Mouse (Mus musculus): Measurements from ENCODE around the gene Erbb3. TPM values are rescaled to one million over a fixed set of nuclear protein-coding genes. Genes with fewer than 3 reads are reported as not detected.

Gene Erbb3
- total and polyA plus RNA-seq, 3 experiments: 0.29 to 0.39 TPM; not detected in 1

DNA sequence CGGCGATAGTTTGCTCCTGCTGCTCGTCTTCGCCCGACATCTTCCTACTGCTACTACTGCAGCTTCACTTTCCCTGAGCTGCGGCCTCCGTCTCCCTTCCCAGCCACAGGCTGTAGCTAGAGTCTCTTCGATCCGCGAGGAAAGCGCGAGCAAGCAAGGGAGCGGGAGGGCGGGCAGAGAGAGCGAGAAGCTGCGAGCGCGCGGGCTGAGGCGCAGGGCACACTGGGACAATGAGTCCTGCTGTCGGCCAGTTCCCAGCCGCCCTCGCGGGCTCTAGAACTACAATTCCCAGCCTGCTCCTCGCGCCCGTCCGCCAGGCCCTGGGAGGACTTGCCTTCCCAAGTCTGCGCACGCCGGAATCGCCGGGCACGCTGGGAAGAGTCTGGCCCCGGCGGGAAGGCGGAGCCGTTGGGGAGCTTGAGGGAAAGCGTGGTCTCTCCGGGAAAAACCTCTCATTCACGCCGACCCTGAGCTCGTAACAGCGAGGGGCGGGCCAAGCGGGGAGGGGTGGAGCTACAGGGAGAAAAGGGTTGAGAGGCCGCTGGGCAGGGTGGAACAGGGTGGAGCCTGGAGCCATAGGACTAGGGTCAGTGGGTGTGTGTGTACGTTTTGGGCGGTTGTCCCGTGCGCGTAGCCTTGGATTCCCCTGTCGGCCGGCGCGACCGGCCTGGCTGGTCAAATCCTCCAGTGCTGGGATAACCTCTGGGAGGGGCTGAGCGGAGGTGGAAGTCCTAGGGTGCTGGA is 23.5 kb downstream of the Erbb3 start, which contains the start of gene Pa2g4 (continued):
- TF ChIP-seq E2F4 (IDR thresholded peaks at IDR 0.05; ENCODE audit: borderline replicate concordance, low read depth, low read length) (peak; percentile 66; the same call in 1 of the 2 replicates), USF2 (IDR thresholded peaks at IDR 0.05; ENCODE audit: borderline replicate concordance in 1 of 2, insufficient read depth in 1 of 2, low read depth in 1 of 2, low read length in 2 of 2) (no peak), TAL1 (IDR thresholded peaks at IDR 0.05; ENCODE audit: low read length) (no peak)

DNA sequence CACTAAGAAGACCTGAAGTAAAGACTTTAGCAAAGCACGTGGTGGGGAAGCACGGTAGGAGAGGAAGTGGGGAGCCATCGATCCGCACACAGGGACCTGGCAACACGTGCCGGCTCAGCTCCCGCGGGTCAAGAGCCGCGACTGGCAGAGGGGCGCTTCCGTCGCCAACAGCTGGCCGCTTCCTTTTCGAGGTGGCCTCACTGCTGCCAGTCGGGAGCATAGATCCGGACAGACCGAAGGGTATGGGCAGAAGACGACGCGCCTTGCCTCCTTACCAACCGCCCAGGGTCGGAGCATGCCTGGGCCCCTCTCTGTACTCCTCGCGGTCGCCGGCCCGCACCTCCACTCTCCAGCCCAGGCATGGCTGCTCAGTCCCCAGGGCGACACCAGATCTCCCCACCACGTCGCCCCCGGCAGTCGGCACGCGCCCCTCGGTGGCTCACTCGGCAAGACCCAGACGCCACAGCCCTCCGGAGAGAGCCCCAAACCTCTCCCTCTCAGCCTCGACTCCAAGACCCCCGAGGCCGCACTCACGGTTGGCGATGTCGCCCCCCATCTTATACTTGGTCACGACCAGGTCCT is 24.2 kb downstream of the Erbb3 start:
- Histone ChIP-seq H3K9me3 (replicated peaks; ENCODE audit: insufficient read depth, low read length) (no peaks in the 10 kb centered on the region), H3K27ac (ENCODE audit: control insufficient read depth, low read depth, low read length) (peak overlapping the region; percentile 78), H3K36me3 (ENCODE audit: control insufficient read depth in 1 of 2, insufficient read depth in 2 of 2, low read length in 2 of 2) (peaks cover 24 to 25% of the 10 kb centered on the region in 2 experiments), H3K27me3 (ENCODE audit: control insufficient read depth in 1 of 2, insufficient read depth in 2 of 2, low read length in 2 of 2) (no peaks in the 10 kb centered on the region), H3K4me1 (ENCODE audit: control insufficient read depth in 1 of 2, insufficient read depth in 2 of 2, low read length in 2 of 2) (peaks cover 0 to 11% of the 10 kb centered on the region in 2 experiments; a peak in 3 of 4 replicates), H3K4me3 (ENCODE audit: control insufficient read depth in 1 of 2, insufficient read depth in 1 of 2, low read depth in 2 of 2, low read length in 2 of 2) (peak overlapping the region; percentile 72 to 90), H3K79me2 (ENCODE audit: control insufficient read depth, insufficient read depth, low read length, poor library complexity) (peaks cover 42% of the 10 kb centered on the region), H3K9ac (ENCODE audit: control insufficient read depth, low read depth, low read length, poor library complexity, severe bottlenecking) (peak overlapping the region; percentile 94)
- TF ChIP-seq ETS1 (IDR thresholded peaks at IDR 0.05; ENCODE audit: low read depth, low read length) (0 out of 2 replicates have a peak, but pooled peaks have one; percentile 20), UBTF (IDR thresholded peaks at IDR 0.05; ENCODE audit: borderline replicate concordance, insufficient read depth, low read depth, low read length) (no peak), JUND (IDR thresholded peaks at IDR 0.05; ENCODE audit: low read depth, low read length) (no peak), POLR2AphosphoS2 (IDR thresholded peaks at IDR 0.05; ENCODE audit: low read length) (0 out of 2 replicates have a peak, but pooled peaks have one; percentile 4), USF1 (IDR thresholded peaks at IDR 0.05; ENCODE audit: low read depth, low read length) (peak; percentile 75), SIN3A (IDR thresholded peaks at IDR 0.05; ENCODE audit: low read length) (peak; percentile 76), BHLHE40 (IDR thresholded peaks at IDR 0.05; ENCODE audit: borderline replicate concordance, low read depth, low read length) (peak; percentile 84; the same call in 1 of the 2 replicates), MAX (IDR thresholded peaks at IDR 0.05; ENCODE audit: low read length) (peak; percentile 98), MXI1 (IDR thresholded peaks at IDR 0.05; ENCODE audit: low read depth, low read length) (peak; percentile 99), MYC (IDR thresholded peaks at IDR 0.05; ENCODE audit: low read depth, low read length) (peak; percentile 99), CHD1 (IDR thresholded peaks at IDR 0.05; ENCODE audit: low read depth, low read length) (peak; percentile 91; the same call in 1 of the 2 replicates)
- DNase-seq (ENCODE audit: low read depth, low spot score): peak; percentile 77

DNA sequence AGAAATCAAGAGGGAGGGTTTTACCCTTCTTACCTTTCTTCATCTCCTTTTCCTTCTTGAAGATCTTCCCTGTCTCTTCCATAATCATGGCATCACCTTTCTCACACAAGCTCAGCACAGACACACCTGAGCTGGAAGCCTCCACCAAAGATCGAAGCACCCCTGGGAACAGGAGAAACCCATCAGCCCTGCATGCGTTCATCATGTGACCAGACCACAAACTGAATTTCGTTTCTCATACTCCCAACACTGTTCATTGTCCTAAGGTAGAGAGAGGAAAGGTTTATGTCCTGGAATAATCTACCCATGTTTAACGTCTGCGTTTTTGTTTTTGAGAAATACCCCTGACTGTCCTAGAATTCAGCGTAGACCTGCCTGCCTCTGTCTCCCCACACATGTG is 25.9 kb downstream of the Erbb3 start:
- TF ChIP-seq MAX (IDR thresholded peaks at IDR 0.05; ENCODE audit: low read length) (0 out of 2 replicates have a peak, but pooled peaks have one; percentile 7), CHD1 (IDR thresholded peaks at IDR 0.05; ENCODE audit: low read depth, low read length) (no peak), USF1 (IDR thresholded peaks at IDR 0.05; ENCODE audit: low read depth, low read length) (peak; percentile 49)
- peak overlapping the region; percentile 63 to 72 for H3K4me3 ChIP-seq (ENCODE audit: control insufficient read depth in 1 of 2, insufficient read depth in 1 of 2, low read depth in 2 of 2, low read length in 2 of 2)
- H3K27me3 ChIP-seq (ENCODE audit: control insufficient read depth in 1 of 2, insufficient read depth in 2 of 2, low read length in 2 of 2): no peaks in the 10 kb centered on the region
- H3K36me3 ChIP-seq (ENCODE audit: control insufficient read depth in 1 of 2, insufficient read depth in 2 of 2, low read length in 2 of 2): peaks cover 24 to 33% of the 10 kb centered on the region in 2 experiments
- peak overlapping the region; percentile 32; the same call in 1 of the 2 replicates for H3K27ac ChIP-seq (ENCODE audit: control insufficient read depth, low read depth, low read length)
- H3K79me2 ChIP-seq (ENCODE audit: control insufficient read depth, insufficient read depth, low read length, poor library complexity): peaks cover 42% of the 10 kb centered on the region
- H3K9me3 ChIP-seq (replicated peaks; ENCODE audit: insufficient read depth, low read length): no peaks in the 10 kb centered on the region
- DNase-seq (ENCODE audit: low read depth, low spot score): no peak
- H3K9ac ChIP-seq (ENCODE audit: control insufficient read depth, low read depth, low read length, poor library complexity, severe bottlenecking): peak overlapping the region; percentile 94
- H3K4me1 ChIP-seq (ENCODE audit: control insufficient read depth in 1 of 2, insufficient read depth in 2 of 2, low read length in 2 of 2): peaks cover 0 to 11% of the 10 kb centered on the region in 2 experiments; a peak in 3 of 4 replicates

All from MEL (cell line).